In the genomic region with DNA sequence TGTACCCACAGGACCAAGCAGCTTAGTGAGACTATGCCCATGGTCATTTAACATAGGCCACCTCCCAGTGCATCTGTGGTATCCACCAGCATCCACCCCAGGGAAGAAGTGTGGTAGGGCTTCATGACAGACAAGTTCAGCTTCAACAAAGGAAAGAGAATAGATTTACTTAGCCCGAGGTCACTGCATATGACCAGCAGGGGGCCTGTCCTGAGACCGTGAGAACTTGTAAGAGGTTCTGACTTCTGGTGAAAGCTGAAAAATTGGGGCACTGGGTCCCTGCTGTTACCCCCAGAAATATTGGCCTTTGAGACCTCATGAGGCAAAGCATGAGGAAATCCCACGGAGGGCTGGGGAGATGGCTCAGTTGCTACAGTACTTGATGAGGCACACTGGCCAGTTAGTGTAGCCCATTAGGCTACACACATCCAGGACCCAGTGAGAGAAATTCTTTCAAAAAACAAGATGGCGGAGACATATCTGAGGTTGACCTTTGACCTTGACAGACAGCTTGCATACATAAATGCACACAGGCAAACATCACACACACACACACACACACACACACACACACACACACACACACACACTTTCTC, we compare ENCODE assay signal across 11 mouse cellular contexts. TPM values are rescaled to one million over a fixed set of nuclear protein-coding genes. Genes with fewer than 3 reads are reported as not detected.
DNase-seq lines count a peak whose midpoint lies in the region; ATAC-seq and TF ChIP-seq lines count a peak whose summit lies in the region.
"Had no signal": no experiment of that assay in that cellular context is flagged by ENCODE, and none has a peak within 500 bp of the region (broad histone marks: within the 10 kb centered on the region; RNA-seq: fewer than 3 reads in every experiment).

No protein-coding gene starts in this region.

- H3K4me2 ChIP-seq in forebrain, postnatal 0 days (ENCODE audit: low read depth), result no peak overlapping the region
- H3K4me2 ChIP-seq in forebrain, embryonic 14.5 days (ENCODE audit: low read length), result no peak overlapping the region
- H3K4me2 ChIP-seq: stomach, embryonic 15.5 days had no signal

- no peak overlapping the region for H3K27ac ChIP-seq in forebrain, postnatal 0 days (ENCODE audit: low read depth, low read length)
- no peak overlapping the region for H3K27ac ChIP-seq in forebrain, embryonic 14.5 days (ENCODE audit: low read depth, low read length)
- H3K27ac ChIP-seq in kidney, adult 2 months (ENCODE audit: insufficient read depth, low read depth, low read length), result no peak overlapping the region
- H3K27ac ChIP-seq: macrophage; stomach, embryonic 15.5 days had no signal

- DNase-seq in forebrain, postnatal 0 days, result no peak
- no peak for DNase-seq in forebrain, embryonic 14.5 days (ENCODE audit: low spot score)
- peak; percentile 28 for DNase-seq in urinary bladder, postnatal 14 days (ENCODE audit: low spot score)
- DNase-seq in urinary bladder, postnatal 4 days (ENCODE audit: low spot score in 2 of 2), result no peak
- DNase-seq in kidney, adult 2 months, result peak; percentile 55
- DNase-seq in c-Kit-positive CD71-positive TER-119-positive erythroid progenitor cells, embryonic 14.5 days (ENCODE audit: low spot score), result no peak
- no peak for DNase-seq in cerebellum, postnatal 25 days

- H3K4me3 ChIP-seq in forebrain, postnatal 0 days (ENCODE audit: low read depth, low read length), result no peak overlapping the region
- no peak overlapping the region for H3K4me3 ChIP-seq in forebrain, embryonic 14.5 days (ENCODE audit: low read depth, low read length)
- H3K4me3 ChIP-seq in kidney, adult 2 months (ENCODE audit: insufficient read depth, low read depth, low read length), result no peak overlapping the region
- H3K4me3 ChIP-seq: stomach, embryonic 15.5 days had no signal

- ATAC-seq in forebrain, postnatal 0 days, result no peak
- no peak for ATAC-seq in forebrain, embryonic 14.5 days
- peak; percentile 67 for ATAC-seq in megakaryocyte, adult 5-6 weeks (ENCODE audit: poor library complexity, severe bottlenecking)

- TF ChIP-seq CTCF in forebrain, postnatal 0 days (IDR thresholded peaks at IDR 0.05; ENCODE audit: low read depth), result peak; percentile 19; the same call in 1 of the 2 replicates
- TF ChIP-seq CTCF in kidney, adult 2 months (conservative IDR thresholded peaks at IDR 0.05; ENCODE audit: insufficient read depth, insufficient read length, low read depth, low read length), result peak; percentile 53

- H3K4me1 ChIP-seq in forebrain, postnatal 0 days (ENCODE audit: insufficient read depth), result no peaks in the 10 kb centered on the region
- H3K4me1 ChIP-seq in forebrain, embryonic 14.5 days (ENCODE audit: control insufficient read depth, insufficient read depth, low read length), result no peaks in the 10 kb centered on the region
- no peaks in the 10 kb centered on the region for H3K4me1 ChIP-seq in kidney, adult 2 months (ENCODE audit: control insufficient read depth, insufficient read depth, low read length)
- H3K4me1 ChIP-seq: stomach, embryonic 15.5 days had no signal

- H3K9me3 ChIP-seq in forebrain, postnatal 0 days (ENCODE audit: low read length), result no peaks in the 10 kb centered on the region
- no peaks in the 10 kb centered on the region for H3K9me3 ChIP-seq in forebrain, embryonic 14.5 days (replicated peaks; ENCODE audit: control insufficient read depth, low read length)
- H3K9me3 ChIP-seq: stomach, embryonic 15.5 days had no signal

- H3K36me3 ChIP-seq in forebrain, postnatal 0 days (ENCODE audit: insufficient read depth), result no peaks in the 10 kb centered on the region
- H3K36me3 ChIP-seq in forebrain, embryonic 14.5 days (ENCODE audit: control insufficient read depth, insufficient read depth, low read length), result no peaks in the 10 kb centered on the region
- H3K36me3 ChIP-seq in kidney, adult 2 months (ENCODE audit: control insufficient read depth, insufficient read depth, low read length), result no peaks in the 10 kb centered on the region
- H3K36me3 ChIP-seq: stomach, embryonic 15.5 days had no signal

- no peak overlapping the region for H3K9ac ChIP-seq in forebrain, postnatal 0 days
- H3K9ac ChIP-seq in forebrain, embryonic 14.5 days (ENCODE audit: low read length), result no peak overlapping the region
- H3K9ac ChIP-seq: stomach, embryonic 15.5 days had no signal

- no peak for TF ChIP-seq POLR2A in kidney, adult 2 months (IDR thresholded peaks at IDR 0.05; ENCODE audit: low read depth, low read length)

- H3K27me3 ChIP-seq in forebrain, postnatal 0 days (ENCODE audit: insufficient read depth, low read length), result no peaks in the 10 kb centered on the region
- H3K27me3 ChIP-seq in forebrain, embryonic 14.5 days (replicated peaks; ENCODE audit: control insufficient read depth, insufficient read depth, low read length), result no peaks in the 10 kb centered on the region
- no peaks in the 10 kb centered on the region; the same call in 1 of the 2 replicates for H3K27me3 ChIP-seq in kidney, adult 2 months (replicated peaks; ENCODE audit: control insufficient read depth, insufficient read depth, low read length)
- H3K27me3 ChIP-seq: stomach, embryonic 15.5 days had no signal

- 76% methylated on average over 4 of the region's 4 CpGs for WGBS in forebrain, postnatal 0 days
- 71% methylated on average over 4 of the region's 4 CpGs for WGBS in forebrain, embryonic 14.5 days
- WGBS in kidney, adult 2 months, result 71% methylated on average over 4 of the region's 4 CpGs

RNA-seq across cellular contexts. Expression of a gene that starts 34.0 kb away (rescaled TPM):
- total RNA-seq in forebrain, postnatal 0 days (2014; rRNA removed), result 0.81 and 1.2 TPM in 2 replicates
- polyA plus RNA-seq in forebrain, postnatal 0 days (2015; fragmentation: Nextera tagmentation; extraction: Ambion mirVana), result 0.47 and 0.50 TPM in 2 replicates
- polyA plus RNA-seq in forebrain, embryonic 14.5 days (2014; fragmentation: Nextera tagmentation; extraction: Ambion mirVana), result 0.53 and 0.91 TPM in 2 replicates
- 28.1 and 30.7 TPM in 2 replicates for polyA plus RNA-seq in kidney, adult 2 months (2012; rRNA removed)
- total RNA-seq in megakaryocyte, adult 5-6 weeks (2015), result not detected in 2 replicates
- total RNA-seq in megakaryocyte, adult 5-6 weeks (2017), result not detected in 2 replicates
- polyA plus RNA-seq: C2C12, macrophage had no signal

Comparison
In these comparisons a context has a peak if more than half of its experiments do, and no peak if none do; other contexts are left out.
1. DNase-seq: peak in urinary bladder, postnatal 14 days (single experiment) and kidney, adult 2 months (single experiment); none in forebrain, postnatal 0 days (single experiment), forebrain, embryonic 14.5 days (single experiment), urinary bladder, postnatal 4 days (0 of 2), c-Kit-positive CD71-positive TER-119-positive erythroid progenitor cells, embryonic 14.5 days (single experiment) and cerebellum, postnatal 25 days (0 of 2).
2. RNA of a gene that starts 34.0 kb away (polyA plus RNA-seq): 28.1 to 30.7 TPM in kidney, adult 2 months; 0.53 to 0.91 TPM in forebrain, embryonic 14.5 days and 0.47 to 0.50 TPM in forebrain, postnatal 0 days; every median in the first group is over 10 times any median in the second.